Mouse (Mus musculus): Measurements from ENCODE around the gene Minos1. TPM values are rescaled to one million over a fixed set of nuclear protein-coding genes. Genes with fewer than 3 reads are reported as not detected.

Minos1 gene
- total RNA-seq, 2 experiments from 2014 or later, result 353 to 374 TPM

DNA sequence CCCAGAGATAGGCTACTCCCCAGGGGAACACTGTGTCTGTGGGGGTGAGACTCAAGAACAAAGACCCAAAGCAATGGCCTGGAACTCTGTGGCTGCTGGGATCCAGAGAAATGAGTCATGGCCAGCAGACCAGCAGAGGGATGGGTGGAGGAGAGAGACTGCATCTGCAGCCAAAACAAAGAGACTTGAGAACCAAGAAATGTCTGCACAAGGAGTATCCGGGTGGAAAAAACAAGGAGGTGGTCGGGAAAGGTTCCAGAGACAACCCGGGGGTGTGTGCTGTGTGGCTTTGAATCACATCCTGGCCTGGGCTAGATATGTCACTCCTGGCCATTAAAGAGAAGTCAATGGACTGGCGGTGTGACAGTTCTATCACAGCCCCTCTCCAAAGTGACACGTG is 15.8 kb upstream of the Minos1 start:
- intact Hi-C loops (cut with DNase I), result no loop called here
- peak; percentile 35 to 68 for DNase-seq

DNA sequence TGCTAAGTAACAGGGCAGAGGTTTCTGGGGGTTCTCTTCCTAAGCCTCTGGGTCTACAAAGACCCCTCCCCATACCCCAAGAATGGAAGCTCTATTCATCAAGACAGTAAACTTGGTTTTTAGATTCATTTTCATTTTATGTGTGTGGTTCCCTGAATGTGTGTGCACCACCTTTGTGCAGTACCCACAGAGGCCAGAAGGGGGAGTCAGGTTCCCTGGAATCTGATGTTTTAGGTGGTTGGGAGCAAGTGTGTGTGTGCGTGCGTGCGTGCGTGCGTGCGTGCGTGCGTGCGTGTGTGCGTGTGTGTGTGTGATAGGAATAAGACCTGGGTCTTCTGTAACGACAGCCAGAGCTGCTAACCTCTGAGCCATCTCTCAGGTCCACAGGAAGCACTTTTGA is 14.2 kb upstream of the Minos1 start:
- intact Hi-C loops (cut with DNase I), result no loop called here
- DNase-seq, result no peak

- no peak for DNase-seq
- intact Hi-C loops (cut with DNase I), result loop anchor here (5.0 kb wide), 1 partner anchor 38 kb away; no protein-coding TSS in a partner anchor
These were observed 13.7 kb upstream of the Minos1 start for GRCm38 (mm10) chr4:139144577-139144976.

DNA sequence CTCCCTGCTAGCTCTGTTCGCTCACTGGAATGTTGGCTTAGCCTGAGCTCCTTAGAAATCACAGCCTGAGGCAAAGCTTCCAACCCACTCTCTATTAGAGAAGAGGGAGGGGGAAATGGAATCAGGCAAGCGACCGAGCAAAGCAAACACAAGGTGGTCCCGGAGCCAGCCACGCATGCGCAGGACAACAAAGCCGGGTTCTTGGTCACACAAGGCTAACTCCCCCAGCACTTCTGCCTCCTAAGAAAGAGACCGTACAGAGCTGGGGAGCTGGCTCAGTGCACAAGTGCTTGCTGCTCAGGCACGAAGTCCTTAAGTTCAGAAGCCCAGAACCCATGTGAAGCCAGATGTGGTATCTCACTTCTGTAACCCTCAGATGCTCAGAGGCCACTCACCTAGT is 12.1 kb upstream of the Minos1 start:
- DNase-seq, result no peak
- intact Hi-C loops (cut with DNase I), result loop anchor here (5.0 kb wide), 1 partner anchor 39 kb away; no protein-coding TSS in a partner anchor

DNA sequence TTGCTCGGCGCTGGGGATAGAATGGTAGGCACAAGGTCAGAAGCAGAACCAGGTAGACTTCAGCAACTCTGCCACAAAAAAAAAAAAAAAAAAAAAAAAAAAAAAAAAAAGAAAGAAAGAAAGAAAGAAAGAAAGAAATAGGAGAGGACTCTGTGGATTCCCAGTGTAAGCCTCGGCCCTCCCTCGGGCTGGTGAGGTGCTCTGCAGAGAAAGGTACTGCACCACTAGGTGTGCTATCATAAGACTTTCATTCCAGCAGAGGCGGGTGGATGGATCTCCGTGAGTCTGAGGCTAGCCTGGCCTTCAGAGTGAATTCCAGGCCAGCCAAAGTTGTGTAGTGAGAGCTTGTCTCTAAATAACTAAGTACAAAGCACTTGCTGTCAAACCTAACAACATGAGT is 10.9 kb upstream of the Minos1 start:
- no peak for DNase-seq
- intact Hi-C loops (cut with DNase I), result loop anchor here (5.0 kb wide), 1 partner anchor 41 kb away; no protein-coding TSS in a partner anchor

GRCm38 (mm10) chr4:139140267-139140666 is 9.4 kb upstream of the Minos1 start:
- intact Hi-C loops (cut with DNase I), result loop anchor here (5.0 kb wide), 1 partner anchor 42 kb away; no protein-coding TSS in a partner anchor
- DNase-seq, result no peak

GRCm38 (mm10) chr4:139136011-139136410 is 5.1 kb upstream of the Minos1 start:
- intact Hi-C loops (cut with DNase I), result no loop called here
- no peak for DNase-seq

DNA sequence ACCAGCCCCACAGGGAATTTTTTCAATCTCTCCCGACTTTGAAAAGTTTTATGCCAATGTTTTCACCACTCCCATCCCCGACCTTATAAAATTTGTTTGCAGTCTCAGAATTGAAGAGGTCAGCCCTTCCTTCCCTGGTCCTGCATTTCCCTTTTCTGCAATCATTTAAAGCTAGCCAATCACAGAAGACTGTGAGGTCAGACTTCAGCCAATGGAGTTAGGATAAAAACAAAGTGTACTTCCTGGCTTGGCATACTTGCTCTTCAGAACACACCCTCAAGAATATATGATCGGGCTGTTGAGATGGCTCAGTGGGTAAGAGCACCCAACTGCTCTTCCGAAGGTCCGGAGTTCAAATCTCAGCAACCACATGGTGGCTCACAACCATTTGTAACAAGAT is 2.2 kb upstream of the Minos1 start:
- intact Hi-C loops (cut with DNase I), result loop anchor here (5.0 kb wide), 1 partner anchor 114 kb away; no protein-coding TSS in a partner anchor
- no peak for DNase-seq

GRCm38 (mm10) chr4:139131858-139132672 is 1.2 kb upstream of the Minos1 start:
- intact Hi-C loops (cut with DNase I), result loop anchor here (5.0 kb wide), 1 partner anchor 115 kb away; no protein-coding TSS in a partner anchor
- DNase-seq, result no peak

- intact Hi-C loops (cut with DNase I), result loop anchor here (5.0 kb wide), 1 partner anchor 117 kb away; no protein-coding TSS in a partner anchor
- no peak for DNase-seq
These were observed 860 bp downstream of the Minos1 start for GRCm38 (mm10) chr4:139129806-139130700.

- no peak for DNase-seq
- intact Hi-C loops (cut with DNase I), result no loop called here
These were observed 4.4 kb downstream of the Minos1 start for GRCm38 (mm10) chr4:139126475-139126874.

DNA sequence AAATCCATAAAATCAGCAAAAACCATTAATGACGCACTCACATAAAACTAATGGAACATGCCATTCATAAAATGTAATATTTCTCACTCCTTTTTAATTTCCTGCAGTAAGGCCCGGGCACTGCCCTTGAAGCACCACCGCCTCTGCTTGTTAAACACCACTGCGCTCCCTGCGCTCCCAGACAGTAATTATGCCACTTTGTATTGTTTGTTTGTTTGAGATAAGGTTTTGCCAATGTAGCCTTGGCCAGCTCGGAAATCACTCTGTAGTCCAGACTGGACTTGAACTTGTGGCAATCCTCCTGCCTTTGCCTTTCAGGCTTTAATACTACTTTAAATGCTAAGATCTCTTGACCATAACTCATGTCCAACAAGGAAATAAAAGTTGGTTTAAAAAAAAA is 6.0 kb downstream of the Minos1 start:
- intact Hi-C loops (cut with DNase I), result no loop called here
- no peak for DNase-seq

- intact Hi-C loops (cut with DNase I), result no loop called here
- DNase-seq, result no peak
These were observed 8.4 kb downstream of the Minos1 start for GRCm38 (mm10) chr4:139122557-139122956.

GRCm38 (mm10) chr4:139120998-139121397 is 9.9 kb downstream of the Minos1 start:
- no peak for DNase-seq
- intact Hi-C loops (cut with DNase I), result no loop called here

DNA sequence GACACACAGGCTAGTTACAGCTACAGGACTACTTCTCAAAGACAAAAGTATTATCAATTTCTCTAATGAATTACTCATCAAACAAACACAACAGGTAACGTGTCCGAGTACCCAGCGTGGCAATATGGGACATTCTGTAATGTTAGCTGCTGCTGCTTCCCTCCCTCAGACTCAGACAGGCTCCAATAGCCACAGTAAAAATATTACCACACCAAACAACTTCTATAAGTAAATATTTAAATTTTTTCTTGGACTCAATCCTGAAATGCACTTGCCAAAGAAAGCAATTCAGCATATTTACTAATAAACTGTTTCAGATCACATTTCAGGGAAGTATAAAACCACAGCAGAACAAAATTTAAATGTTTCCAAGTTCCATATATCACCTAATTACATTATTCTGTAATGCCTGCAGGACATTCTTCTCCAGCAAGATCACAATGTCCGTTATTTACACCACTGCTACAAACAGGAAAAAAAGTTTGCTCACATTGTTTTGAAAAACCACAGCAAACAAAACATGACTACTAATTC is 10.6 kb downstream of the Minos1 start:
- intact Hi-C loops (cut with DNase I), result no loop called here
- no peak for DNase-seq

DNA sequence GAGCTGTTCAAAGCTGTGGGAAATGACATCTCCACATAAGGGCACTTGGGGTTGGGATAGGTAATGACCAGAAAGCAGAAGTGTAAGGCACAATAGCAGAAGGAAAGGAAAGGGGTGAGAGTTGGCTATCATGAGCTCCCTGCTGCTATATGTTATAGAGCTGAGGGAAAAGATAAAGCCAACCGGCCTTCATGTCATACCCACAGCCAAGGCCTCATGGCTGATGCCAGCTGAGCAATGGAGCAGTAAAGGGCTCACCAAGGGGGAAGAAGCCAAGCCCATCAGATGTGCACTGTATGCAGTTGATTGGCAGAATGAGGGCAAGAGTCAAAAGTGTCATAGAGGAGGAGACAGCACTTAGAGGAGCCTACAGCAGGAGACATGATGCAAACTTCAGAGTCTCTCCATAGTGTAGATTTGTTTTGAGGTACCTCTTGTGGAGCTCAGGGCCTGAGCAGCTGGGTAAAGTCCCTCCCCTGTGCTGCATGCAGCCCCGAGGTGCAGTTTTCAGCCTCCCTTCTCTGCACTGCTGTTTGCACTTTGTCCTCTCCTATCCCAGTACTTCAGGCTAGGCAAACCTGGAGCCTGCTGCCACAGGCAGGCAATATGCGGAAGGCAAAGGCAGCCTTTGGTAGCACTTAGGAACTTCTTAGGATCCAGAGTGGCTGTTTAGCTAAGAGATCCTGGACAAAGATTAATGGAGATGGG is 14.4 kb downstream of the Minos1 start:
- intact Hi-C loops (cut with DNase I), result no loop called here
- no peak for DNase-seq

GRCm38 (mm10) chr4:139115721-139116120 is 15.2 kb downstream of the Minos1 start:
- no peak for DNase-seq
- intact Hi-C loops (cut with DNase I), result no loop called here

- intact Hi-C loops (cut with DNase I), result no loop called here
- DNase-seq, result no peak
These were observed 18.4 kb downstream of the Minos1 start for GRCm38 (mm10) chr4:139112482-139112881.

GRCm38 (mm10) chr4:139111421-139111820 is 19.5 kb downstream of the Minos1 start:
- no peak for DNase-seq
- intact Hi-C loops (cut with DNase I), result no loop called here

- DNase-seq, result no peak
- intact Hi-C loops (cut with DNase I), result no loop called here
These were observed 20.1 kb downstream of the Minos1 start for GRCm38 (mm10) chr4:139110858-139111257.
